Mouse (Mus musculus): ENCODE data around the gene Zfp780b. TPM values are rescaled to one million over a fixed set of nuclear protein-coding genes. Genes with fewer than 3 reads are reported as not detected.
"Not testable (repeated sequence)": the region's sequence is repeated elsewhere in the genome, so short reads cannot be mapped to it uniquely, and the experiment has no call there.

Zfp780b gene
- polyA plus RNA-seq, 1 experiment from 2014 or later = 27.0 TPM

GRCm38 (mm10) chr7:27933050-27933799, 45.7 kb downstream of the Zfp780b start:
- no peaks in the 10 kb centered on the region for H3K27me3 ChIP-seq (replicated peaks; ENCODE audit: control insufficient read depth, insufficient read depth, low read length)
- H3K9me3 ChIP-seq (ENCODE audit: control insufficient read depth, low read length) = no peaks in the 10 kb centered on the region
- H3K4me1 ChIP-seq (ENCODE audit: control insufficient read depth, insufficient read depth, low read depth, low read length) = peaks cover 6% of the 10 kb centered on the region
- H3K4me2 ChIP-seq (ENCODE audit: low read length) = peak overlapping the region; percentile 46
- H3K27ac ChIP-seq (ENCODE audit: low read depth, low read length) = no peak overlapping the region
- whole genome bisulfite sequencing = 38% methylated on average over 7 of the region's 7 CpGs
- ATAC-seq = no peak
- H3K9ac ChIP-seq (ENCODE audit: low read depth, low read length) = peak overlapping the region; percentile 41; the same call in 1 of the 2 replicates
- no peaks in the 10 kb centered on the region for H3K36me3 ChIP-seq (ENCODE audit: control insufficient read depth, insufficient read depth, low read length)
- H3K4me3 ChIP-seq (ENCODE audit: low read length) = peak overlapping the region; percentile 14; the same call in 1 of the 2 replicates

DNA sequence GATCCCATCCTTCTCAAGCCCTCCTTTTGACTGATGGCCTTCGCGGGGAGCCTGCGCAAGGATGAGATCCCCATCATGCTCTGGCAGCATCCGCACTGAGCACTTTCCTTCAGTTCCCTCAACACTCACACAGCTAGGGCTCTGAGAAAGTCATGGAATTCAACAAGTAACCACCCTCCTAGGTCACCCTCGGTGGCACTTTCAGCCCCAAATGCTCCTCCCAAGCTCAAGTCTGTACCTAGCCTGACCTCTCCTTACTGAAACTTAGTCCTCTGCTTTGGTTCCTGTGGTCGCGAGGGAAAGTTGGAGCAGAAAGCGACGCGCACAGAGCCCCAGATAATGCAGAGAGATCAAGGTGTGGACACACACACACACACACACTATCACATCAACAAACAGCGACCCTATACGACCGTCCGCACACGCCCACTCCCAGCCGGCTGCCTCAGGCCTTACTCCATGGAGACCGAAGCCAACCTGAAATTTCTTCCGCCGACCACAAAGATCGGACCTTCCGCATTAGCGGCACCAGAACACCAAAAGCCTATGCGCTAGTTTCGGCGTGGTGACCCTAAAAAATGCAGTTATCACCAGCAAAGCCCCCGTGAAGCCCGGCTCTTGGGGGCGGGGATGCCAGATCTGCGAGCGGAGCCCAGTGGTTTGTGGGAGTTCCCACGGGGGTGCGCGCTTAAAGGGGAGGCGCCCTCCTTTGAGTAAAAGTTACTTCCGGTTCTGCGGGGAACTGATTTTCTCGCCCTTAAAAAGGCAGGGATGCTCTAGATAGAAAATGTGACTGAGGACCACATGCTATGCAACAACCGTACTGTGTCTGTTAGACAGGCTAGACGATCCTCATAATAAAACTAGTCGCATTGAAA, 49.9 kb downstream of the Zfp780b start, which contains the start of gene Zfp974:
Gene Zfp974, minus strand, starts transcription at position 643 of the 878 bp plus-strand sequence.
- Histone ChIP-seq H3K9me3 (ENCODE audit: control insufficient read depth, low read length) (no peaks in the 10 kb centered on the region), H3K27me3 (replicated peaks; ENCODE audit: control insufficient read depth, insufficient read depth, low read length) (no peaks in the 10 kb centered on the region), H3K4me3 (ENCODE audit: low read length) (peak within 1 kb of the TSS; percentile 63), H3K36me3 (ENCODE audit: control insufficient read depth, insufficient read depth, low read length) (peaks cover 8% of the 10 kb centered on the region), H3K4me1 (ENCODE audit: control insufficient read depth, insufficient read depth, low read depth, low read length) (peaks cover 6% of the 10 kb centered on the region), H3K27ac (ENCODE audit: low read depth, low read length) (peak within 1 kb of the TSS; percentile 69), H3K9ac (ENCODE audit: low read depth, low read length) (peak within 1 kb of the TSS; percentile 76), H3K4me2 (ENCODE audit: low read length) (peak within 1 kb of the TSS; percentile 92)
- 4% methylated on average over 40 of the region's 40 CpGs for WGBS
- ATAC-seq = peak; percentile 94

DNA sequence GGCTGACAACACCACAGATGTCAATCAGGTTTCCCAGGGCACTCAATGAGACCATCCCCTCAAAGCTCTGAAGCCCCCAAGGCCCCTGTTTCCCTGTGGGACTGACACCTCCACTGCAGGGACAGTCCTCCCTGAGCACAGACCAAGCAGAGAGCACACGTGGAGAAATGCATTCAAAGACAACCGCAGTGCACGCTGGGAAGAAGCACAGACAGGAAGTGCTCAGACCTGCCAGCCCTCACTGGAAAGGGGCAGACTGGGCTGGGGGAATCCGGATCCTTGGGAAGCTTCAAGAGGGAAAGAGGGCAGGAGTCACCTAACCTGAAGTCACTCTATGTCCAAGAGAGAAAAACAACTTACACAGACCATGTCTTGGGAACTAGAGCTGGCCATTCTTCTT, 51.9 kb downstream of the Zfp780b start:
- not testable (repeated sequence) for H3K4me3 ChIP-seq (ENCODE audit: low read length); H3K9ac ChIP-seq (ENCODE audit: low read depth, low read length); H3K9me3 ChIP-seq (ENCODE audit: control insufficient read depth, low read length); H3K36me3 ChIP-seq (ENCODE audit: control insufficient read depth, insufficient read depth, low read length); H3K27ac ChIP-seq (ENCODE audit: low read depth, low read length); H3K4me1 ChIP-seq (ENCODE audit: control insufficient read depth, insufficient read depth, low read depth, low read length); H3K27me3 ChIP-seq (replicated peaks; ENCODE audit: control insufficient read depth, insufficient read depth, low read length); ATAC-seq; H3K4me2 ChIP-seq (ENCODE audit: low read length)
- 44% methylated on average over 4 of the region's 4 CpGs for WGBS

DNA sequence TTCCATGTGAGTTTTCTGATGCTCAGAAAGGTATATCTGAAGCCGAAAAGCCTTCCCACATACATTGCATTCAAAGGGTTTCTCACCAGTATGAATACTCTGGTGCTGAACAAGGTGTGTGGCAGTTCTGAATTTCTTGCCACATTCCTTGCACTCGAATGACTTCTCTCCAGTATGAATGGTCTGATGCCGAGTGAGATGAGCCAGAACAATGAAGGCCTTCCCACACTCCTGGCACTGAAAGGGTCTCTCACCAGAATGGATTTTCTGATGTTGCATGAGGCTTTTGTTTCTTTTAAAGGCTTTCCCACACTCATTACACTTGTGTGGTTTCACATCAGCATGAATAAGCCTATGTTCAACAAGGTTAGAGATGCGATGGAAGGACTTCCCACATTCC, 68.0 kb downstream of the Zfp780b start:
- not testable (repeated sequence) for ATAC-seq; H3K4me2 ChIP-seq (ENCODE audit: low read length); H3K9me3 ChIP-seq (ENCODE audit: control insufficient read depth, low read length); H3K27ac ChIP-seq (ENCODE audit: low read depth, low read length); H3K4me1 ChIP-seq (ENCODE audit: control insufficient read depth, insufficient read depth, low read depth, low read length); H3K9ac ChIP-seq (ENCODE audit: low read depth, low read length); H3K27me3 ChIP-seq (replicated peaks; ENCODE audit: control insufficient read depth, insufficient read depth, low read length); H3K4me3 ChIP-seq (ENCODE audit: low read length)
- WGBS = 67% methylated on average over 3 of the region's 4 CpGs
- peaks cover 34% of the 10 kb centered on the region for H3K36me3 ChIP-seq (ENCODE audit: control insufficient read depth, insufficient read depth, low read length)

Other genes with a start within 250 kb of the Zfp780b start
- gene Zfp60, start 247.8 kb downstream of the Zfp780b start, polyA plus RNA-seq (2015; fragmentation: Nextera tagmentation; extraction: Ambion mirVana) = 84.1 and 94.2 TPM in 2 replicates
- 1.6 and 1.7 TPM in 2 replicates for gene Zfp626, start 172.0 kb downstream of the Zfp780b start, polyA plus RNA-seq (2015; fragmentation: Nextera tagmentation; extraction: Ambion mirVana)
- gene Zfp59, start 140.6 kb downstream of the Zfp780b start, polyA plus RNA-seq (2015; fragmentation: Nextera tagmentation; extraction: Ambion mirVana) = 9.6 and 10.7 TPM in 2 replicates
- gene Zfp607a, start 121.6 kb downstream of the Zfp780b start, polyA plus RNA-seq (2015; fragmentation: Nextera tagmentation; extraction: Ambion mirVana) = 0.88 and 1.4 TPM in 2 replicates
- gene Zfp974, start 49.7 kb downstream of the Zfp780b start, polyA plus RNA-seq (2015; fragmentation: Nextera tagmentation; extraction: Ambion mirVana) = 12.2 and 14.8 TPM in 2 replicates
- 6.2 and 6.4 TPM in 2 replicates for gene Zfp850, start 34.9 kb upstream of the Zfp780b start, polyA plus RNA-seq (2015; fragmentation: Nextera tagmentation; extraction: Ambion mirVana)
- gene Psmc4, start 70.9 kb upstream of the Zfp780b start, polyA plus RNA-seq (2015; fragmentation: Nextera tagmentation; extraction: Ambion mirVana) = 275 and 283 TPM in 2 replicates
- 0.71 and 1.0 TPM in 2 replicates for gene Fcgbp, start 92.1 kb upstream of the Zfp780b start, polyA plus RNA-seq (2015; fragmentation: Nextera tagmentation; extraction: Ambion mirVana)
- gene 9530053A07Rik, start 150.3 kb upstream of the Zfp780b start, polyA plus RNA-seq (2015; fragmentation: Nextera tagmentation; extraction: Ambion mirVana) = 0.10 and 0.13 TPM in 2 replicates
- 57.1 and 66.1 TPM in 2 replicates for gene Fbl, start 190.5 kb upstream of the Zfp780b start, polyA plus RNA-seq (2015; fragmentation: Nextera tagmentation; extraction: Ambion mirVana)
- 8.1 and 9.9 TPM in 2 replicates for gene Dyrk1b, start 200.3 kb upstream of the Zfp780b start, polyA plus RNA-seq (2015; fragmentation: Nextera tagmentation; extraction: Ambion mirVana)

All from hindbrain, embryonic 16.5 days (tissue).